Mouse (Mus musculus): Measurements from ENCODE around the gene Rpl41. TPM values are rescaled to one million over a fixed set of nuclear protein-coding genes. Genes with fewer than 3 reads are reported as not detected.

Rpl41 gene
- polyA plus RNA-seq, 1 experiment from 2014 or later, result 2,058 TPM

GRCm38 (mm10) chr10:128520591-128520990, 28.5 kb downstream of the Rpl41 start:
- WGBS (ENCODE audit: insufficient replicate concordance), result 88% methylated on average over 16 of the region's 16 CpGs
- no peak for TF ChIP-seq CTCF (IDR thresholded peaks at IDR 0.05; ENCODE audit: low read depth)
- TF ChIP-seq EP300 (IDR thresholded peaks at IDR 0.05; ENCODE audit: low read depth), result no peak
- Histone ChIP-seq H3K9ac (replicated peaks) (no peak overlapping the region), H3K4me1 (ENCODE audit: insufficient read depth) (peaks cover 11% of the 10 kb centered on the region), H3K4me3 (ENCODE audit: low read depth, low read length) (no peak overlapping the region), H3K4me2 (ENCODE audit: low read depth, low read length) (no peak overlapping the region), H3K9me3 (ENCODE audit: low read length) (no peaks in the 10 kb centered on the region), H3K36me3 (replicated peaks; ENCODE audit: insufficient read depth, low read length) (peaks cover 49% of the 10 kb centered on the region), H3K27ac (ENCODE audit: low read depth) (no peak overlapping the region), H3K27me3 (ENCODE audit: insufficient read depth, low read length) (no peaks in the 10 kb centered on the region)
- no peak for DNase-seq
- no peak for ATAC-seq

- no peaks in the 10 kb centered on the region for H3K4me1 ChIP-seq (ENCODE audit: insufficient read depth)
- TF ChIP-seq CTCF (IDR thresholded peaks at IDR 0.05; ENCODE audit: low read depth) (peak; percentile 74), EP300 (IDR thresholded peaks at IDR 0.05; ENCODE audit: low read depth) (no peak)
- H3K9me3 ChIP-seq (ENCODE audit: low read length), result no peaks in the 10 kb centered on the region
- no peak overlapping the region for H3K9ac ChIP-seq (replicated peaks)
- peak; percentile 55; the same call in 1 of the 2 replicates for ATAC-seq
- no peak overlapping the region for H3K4me2 ChIP-seq (ENCODE audit: low read depth, low read length)
- no peak overlapping the region for H3K4me3 ChIP-seq (ENCODE audit: low read depth, low read length)
- H3K27ac ChIP-seq (ENCODE audit: low read depth), result no peak overlapping the region
- H3K27me3 ChIP-seq (ENCODE audit: insufficient read depth, low read length), result no peaks in the 10 kb centered on the region
- peak; percentile 61 for DNase-seq
- WGBS (ENCODE audit: insufficient replicate concordance), result 84% methylated on average over 7 of the region's 7 CpGs
- H3K36me3 ChIP-seq (replicated peaks; ENCODE audit: insufficient read depth, low read length), result peaks cover 57% of the 10 kb centered on the region
Observed at GRCm38 (mm10) chr10:128518833-128519232, 30.3 kb downstream of the Rpl41 start.

GRCm38 (mm10) chr10:128516677-128517076, 32.4 kb downstream of the Rpl41 start:
- H3K27me3 ChIP-seq (ENCODE audit: insufficient read depth, low read length), result no peaks in the 10 kb centered on the region
- peaks cover 59% of the 10 kb centered on the region for H3K36me3 ChIP-seq (replicated peaks; ENCODE audit: insufficient read depth, low read length)
- DNase-seq (no peak), ATAC-seq (0 out of 2 replicates have a peak, but pooled peaks have one; percentile 33)
- TF ChIP-seq CTCF (IDR thresholded peaks at IDR 0.05; ENCODE audit: low read depth), result no peak
- TF ChIP-seq EP300 (IDR thresholded peaks at IDR 0.05; ENCODE audit: low read depth), result no peak
- no peaks in the 10 kb centered on the region for H3K9me3 ChIP-seq (ENCODE audit: low read length)
- no peak overlapping the region for H3K4me2 ChIP-seq (ENCODE audit: low read depth, low read length)
- no peaks in the 10 kb centered on the region for H3K4me1 ChIP-seq (ENCODE audit: insufficient read depth)
- H3K9ac ChIP-seq (replicated peaks), result no peak overlapping the region
- no peak overlapping the region for H3K27ac ChIP-seq (ENCODE audit: low read depth)
- WGBS (ENCODE audit: insufficient replicate concordance), result 34% methylated on average over 6 of the region's 6 CpGs
- H3K4me3 ChIP-seq (ENCODE audit: low read depth, low read length), result no peak overlapping the region

- no peaks in the 10 kb centered on the region for H3K9me3 ChIP-seq (ENCODE audit: low read length)
- no peaks in the 10 kb centered on the region for H3K4me1 ChIP-seq (ENCODE audit: insufficient read depth)
- no peaks in the 10 kb centered on the region for H3K27me3 ChIP-seq (ENCODE audit: insufficient read depth, low read length)
- H3K4me2 ChIP-seq (ENCODE audit: low read depth, low read length), result no peak overlapping the region
- WGBS (ENCODE audit: insufficient replicate concordance), result 76% methylated on average over 20 of the region's 20 CpGs
- DNase-seq (no peak), ATAC-seq (no peak)
- H3K36me3 ChIP-seq (replicated peaks; ENCODE audit: insufficient read depth, low read length), result peaks cover 58% of the 10 kb centered on the region
- H3K4me3 ChIP-seq (ENCODE audit: low read depth, low read length), result no peak overlapping the region
- no peak overlapping the region for H3K27ac ChIP-seq (ENCODE audit: low read depth)
- H3K9ac ChIP-seq (replicated peaks), result no peak overlapping the region
- TF ChIP-seq CTCF (IDR thresholded peaks at IDR 0.05; ENCODE audit: low read depth) (no peak), EP300 (IDR thresholded peaks at IDR 0.05; ENCODE audit: low read depth) (no peak)
Observed at GRCm38 (mm10) chr10:128516029-128516428, 33.1 kb downstream of the Rpl41 start.

- Histone ChIP-seq H3K27me3 (ENCODE audit: insufficient read depth, low read length) (no peaks in the 10 kb centered on the region), H3K36me3 (replicated peaks; ENCODE audit: insufficient read depth, low read length) (peaks cover 57% of the 10 kb centered on the region), H3K9me3 (ENCODE audit: low read length) (no peaks in the 10 kb centered on the region), H3K4me3 (ENCODE audit: low read depth, low read length) (no peak overlapping the region), H3K4me2 (ENCODE audit: low read depth, low read length) (no peak overlapping the region), H3K4me1 (ENCODE audit: insufficient read depth) (no peaks in the 10 kb centered on the region), H3K9ac (replicated peaks) (no peak overlapping the region), H3K27ac (ENCODE audit: low read depth) (no peak overlapping the region)
- DNase-seq (no peak), ATAC-seq (no peak)
- TF ChIP-seq EP300 (IDR thresholded peaks at IDR 0.05; ENCODE audit: low read depth), result no peak
- no peak for TF ChIP-seq CTCF (IDR thresholded peaks at IDR 0.05; ENCODE audit: low read depth)
- WGBS (ENCODE audit: insufficient replicate concordance), result 75% methylated on average over 4 of the region's 4 CpGs
Observed at GRCm38 (mm10) chr10:128515044-128515443, 34.1 kb downstream of the Rpl41 start.

GRCm38 (mm10) chr10:128511761-128512160, 37.3 kb downstream of the Rpl41 start:
- no peaks in the 10 kb centered on the region for H3K9me3 ChIP-seq (ENCODE audit: low read length)
- peaks cover 41% of the 10 kb centered on the region for H3K36me3 ChIP-seq (replicated peaks; ENCODE audit: insufficient read depth, low read length)
- H3K4me1 ChIP-seq (ENCODE audit: insufficient read depth), result no peaks in the 10 kb centered on the region
- no peak overlapping the region for H3K9ac ChIP-seq (replicated peaks)
- no peak overlapping the region for H3K4me2 ChIP-seq (ENCODE audit: low read depth, low read length)
- DNase-seq, result no peak
- H3K27me3 ChIP-seq (ENCODE audit: insufficient read depth, low read length), result no peaks in the 10 kb centered on the region
- TF ChIP-seq CTCF (IDR thresholded peaks at IDR 0.05; ENCODE audit: low read depth), result no peak
- no peak for TF ChIP-seq EP300 (IDR thresholded peaks at IDR 0.05; ENCODE audit: low read depth)
- H3K4me3 ChIP-seq (ENCODE audit: low read depth, low read length), result no peak overlapping the region
- no peak for ATAC-seq
- no peak overlapping the region for H3K27ac ChIP-seq (ENCODE audit: low read depth)
- WGBS (ENCODE audit: insufficient replicate concordance), result 88% methylated on average over 12 of the region's 12 CpGs

GRCm38 (mm10) chr10:128511189-128511588, 37.9 kb downstream of the Rpl41 start:
- Histone ChIP-seq H3K27ac (ENCODE audit: low read depth) (no peak overlapping the region), H3K36me3 (replicated peaks; ENCODE audit: insufficient read depth, low read length) (peaks cover 40% of the 10 kb centered on the region), H3K4me1 (ENCODE audit: insufficient read depth) (no peaks in the 10 kb centered on the region), H3K9me3 (ENCODE audit: low read length) (no peaks in the 10 kb centered on the region), H3K9ac (replicated peaks) (no peak overlapping the region), H3K4me3 (ENCODE audit: low read depth, low read length) (no peak overlapping the region), H3K27me3 (ENCODE audit: insufficient read depth, low read length) (no peaks in the 10 kb centered on the region), H3K4me2 (ENCODE audit: low read depth, low read length) (no peak overlapping the region)
- no peak for ATAC-seq
- DNase-seq, result no peak
- TF ChIP-seq EP300 (IDR thresholded peaks at IDR 0.05; ENCODE audit: low read depth) (no peak), CTCF (IDR thresholded peaks at IDR 0.05; ENCODE audit: low read depth) (no peak)
- WGBS (ENCODE audit: insufficient replicate concordance), result 73% methylated on average over 9 of the region's 9 CpGs

Data from liver, postnatal 0 days (tissue).